Mouse (Mus musculus): Measurements from ENCODE around the gene Gm4491.

- TF ChIP-seq POLR2A (IDR thresholded peaks at IDR 0.05; ENCODE audit: control insufficient read depth, low read depth, low read length) (no peak), CTCF (IDR thresholded peaks at IDR 0.05; ENCODE audit: control insufficient read depth, insufficient read depth, insufficient replicate concordance, low read depth, low read length) (no peak)
These were observed 19.6 kb upstream of the Gm4491 start for GRCm38 (mm10) chr14:57135265-57135664.

All from testis, adult 2 months (tissue).